Comparison of ENCODE assay signal across 22 mouse cellular contexts in genomic region chr4:114388306-114388705, GRCm38 (mm10). TPM values are rescaled to one million over a fixed set of nuclear protein-coding genes. Genes with fewer than 3 reads are reported as not detected.
DNase-seq lines count a peak whose midpoint lies in the region; ATAC-seq and TF ChIP-seq lines count a peak whose summit lies in the region.
"Had no signal": no experiment of that assay in that cellular context is flagged by ENCODE, and none has a peak within 500 bp of the region (broad histone marks: within the 10 kb centered on the region; RNA-seq: fewer than 3 reads in every experiment).

No protein-coding gene starts in this region.

- DNase-seq in heart, adult 11 months = peak; percentile 85
- DNase-seq in heart, adult 8-10 months (ENCODE audit: low spot score) = no peak
- no peak for DNase-seq in lung, postnatal 10 days
- DNase-seq in stomach, postnatal 0 days (ENCODE audit: low spot score) = no peak
- DNase-seq in urinary bladder, adult 18-20 months (ENCODE audit: low spot score in 2 of 2) = no peak
- DNase-seq: adrenal gland, adult 8-10 months; adrenal gland, postnatal 36 days; cerebellum, adult 11 months; cerebellum, adult 8-10 months; cerebellum, postnatal 14 days; embryo, embryonic 11 days; gastrocnemius, postnatal 36 days; heart, postnatal 14 days had no signal

- no peak for TF ChIP-seq EP300 in stomach, postnatal 0 days (optimal IDR thresholded peaks at IDR 0.05)

- no peaks in the 10 kb centered on the region for H3K36me3 ChIP-seq in lung, embryonic 16.5 days (ENCODE audit: control insufficient read depth, insufficient read depth, low read length)
- no peaks in the 10 kb centered on the region for H3K36me3 ChIP-seq in stomach, embryonic 16.5 days (ENCODE audit: control insufficient read depth, insufficient read depth, low read length)
- no peaks in the 10 kb centered on the region for H3K36me3 ChIP-seq in stomach, postnatal 0 days (ENCODE audit: control insufficient read depth, insufficient read depth, low read length)
- H3K36me3 ChIP-seq: embryonic facial prominence, embryonic 12.5 days; forebrain, embryonic 15.5 days; heart, embryonic 15.5 days; hindbrain, embryonic 13.5 days had no signal

- H3K9ac ChIP-seq in lung, embryonic 16.5 days (ENCODE audit: low read length) = no peak overlapping the region
- H3K9ac ChIP-seq in stomach, embryonic 16.5 days (ENCODE audit: low read length) = no peak overlapping the region
- H3K9ac ChIP-seq in stomach, postnatal 0 days (ENCODE audit: low read length) = no peak overlapping the region
- H3K9ac ChIP-seq: embryonic facial prominence, embryonic 12.5 days; forebrain, embryonic 15.5 days; heart, embryonic 15.5 days; hindbrain, embryonic 13.5 days had no signal

- no peaks in the 10 kb centered on the region for H3K9me3 ChIP-seq in lung, embryonic 16.5 days (ENCODE audit: control insufficient read depth, low read length)
- no peaks in the 10 kb centered on the region for H3K9me3 ChIP-seq in stomach, embryonic 16.5 days (replicated peaks; ENCODE audit: control insufficient read depth, low read length)
- H3K9me3 ChIP-seq in stomach, postnatal 0 days (ENCODE audit: control insufficient read depth, low read length) = no peaks in the 10 kb centered on the region
- H3K9me3 ChIP-seq: embryonic facial prominence, embryonic 12.5 days; forebrain, embryonic 15.5 days; heart, embryonic 15.5 days; hindbrain, embryonic 13.5 days had no signal

- 48% methylated on average over 3 of the region's 3 CpGs for WGBS in lung, embryonic 16.5 days
- WGBS in stomach, embryonic 16.5 days = 72% methylated on average over 3 of the region's 3 CpGs
- 74% methylated on average over 3 of the region's 3 CpGs for WGBS in stomach, postnatal 0 days

- no peak overlapping the region for H3K4me3 ChIP-seq in lung, embryonic 16.5 days (ENCODE audit: low read length)
- no peak overlapping the region for H3K4me3 ChIP-seq in stomach, embryonic 16.5 days (replicated peaks; ENCODE audit: low read length)
- H3K4me3 ChIP-seq in stomach, postnatal 0 days (ENCODE audit: low read depth, low read length) = no peak overlapping the region
- H3K4me3 ChIP-seq: embryonic facial prominence, embryonic 12.5 days; forebrain, embryonic 15.5 days; heart, embryonic 15.5 days; hindbrain, embryonic 13.5 days had no signal

- no peak for TF ChIP-seq CTCF in stomach, postnatal 0 days (IDR thresholded peaks at IDR 0.05; ENCODE audit: low read depth)

- peaks cover 10% of the 10 kb centered on the region; the same call in 1 of the 2 replicates for H3K4me1 ChIP-seq in lung, embryonic 16.5 days (replicated peaks; ENCODE audit: control insufficient read depth, insufficient read depth, low read length)
- H3K4me1 ChIP-seq in stomach, embryonic 16.5 days (ENCODE audit: control insufficient read depth, insufficient read depth, low read length) = peaks cover 6% of the 10 kb centered on the region; the same call in 1 of the 2 replicates
- no peaks in the 10 kb centered on the region for H3K4me1 ChIP-seq in stomach, postnatal 0 days (replicated peaks; ENCODE audit: control insufficient read depth, insufficient read depth)
- H3K4me1 ChIP-seq: embryonic facial prominence, embryonic 12.5 days; forebrain, embryonic 15.5 days; heart, embryonic 15.5 days; hindbrain, embryonic 13.5 days had no signal

- no peak overlapping the region for H3K4me2 ChIP-seq in lung, embryonic 16.5 days (ENCODE audit: low read depth, low read length)
- no peak overlapping the region for H3K4me2 ChIP-seq in stomach, embryonic 16.5 days (ENCODE audit: low read depth, low read length)
- H3K4me2 ChIP-seq in stomach, postnatal 0 days (replicated peaks; ENCODE audit: low read depth) = no peak overlapping the region
- H3K4me2 ChIP-seq: embryonic facial prominence, embryonic 12.5 days; forebrain, embryonic 15.5 days; heart, embryonic 11.5 days; heart, embryonic 15.5 days; hindbrain, embryonic 13.5 days had no signal

- H3K27ac ChIP-seq in lung, embryonic 16.5 days (ENCODE audit: low read length) = peak overlapping the region; percentile 93
- H3K27ac ChIP-seq in stomach, embryonic 16.5 days (ENCODE audit: low read length) = peak overlapping the region; percentile 60
- no peak overlapping the region for H3K27ac ChIP-seq in stomach, postnatal 0 days (replicated peaks)
- H3K27ac ChIP-seq: embryonic facial prominence, embryonic 12.5 days; forebrain, embryonic 15.5 days; heart, embryonic 15.5 days; hindbrain, embryonic 13.5 days had no signal

- H3K27me3 ChIP-seq in lung, embryonic 16.5 days (ENCODE audit: control insufficient read depth, insufficient read depth, low read depth, low read length) = no peaks in the 10 kb centered on the region
- no peaks in the 10 kb centered on the region for H3K27me3 ChIP-seq in stomach, embryonic 16.5 days (ENCODE audit: control insufficient read depth, insufficient read depth, low read length)
- H3K27me3 ChIP-seq in stomach, postnatal 0 days (ENCODE audit: control insufficient read depth, insufficient read depth, low read length) = no peaks in the 10 kb centered on the region
- H3K27me3 ChIP-seq: embryonic facial prominence, embryonic 12.5 days; forebrain, embryonic 15.5 days; hindbrain, embryonic 13.5 days had no signal

- ATAC-seq in lung, embryonic 16.5 days (ENCODE audit: low read depth) = peak; percentile 82
- peak; percentile 34; the same call in 1 of the 2 replicates for ATAC-seq in stomach, embryonic 16.5 days (ENCODE audit: insufficient read depth, low FRiP score)
- ATAC-seq in stomach, postnatal 0 days (ENCODE audit: low FRiP score, low TSS enrichment) = no peak; the same call in 1 of the 2 replicates
- ATAC-seq: forebrain, embryonic 15.5 days had no signal

RNA-seq across cellular contexts. Expression of gene Trabd2b, which starts 18.2 kb away (rescaled TPM):
- total RNA-seq in heart, adult 8-10 months (2022) = 10 to 100 TPM; 62.0 to 82.7 (median 71.5) TPM
- 5.1 and 5.4 TPM in 2 replicates for polyA plus RNA-seq in lung, embryonic 16.5 days (2015; fragmentation: Nextera tagmentation; extraction: Ambion mirVana)
- 0.97 and 1.2 TPM in 2 replicates for polyA plus RNA-seq in stomach, embryonic 16.5 days (2015; fragmentation: Nextera tagmentation; extraction: Ambion mirVana)
- polyA plus RNA-seq in stomach, postnatal 0 days (2015; fragmentation: Nextera tagmentation; extraction: Ambion mirVana) = 0.59 and 0.61 TPM in 2 replicates
- total RNA-seq: common myeloid progenitor, adult 5-6 weeks; MEL had no signal
